Mouse (Mus musculus): ENCODE results near the gene Kcnk18.
A peak's percentile ranks its signal among the peaks of the same experiment; 100 is the strongest.

Gene Kcnk18

GRCm38 (mm10) chr19:59218991-59219390, at the start of gene Kcnk18:
TSS of gene Kcnk18 (plus strand) at chr19:59219214.
- DNase-seq, result no peak

- DNase-seq, result no peak
Observed at GRCm38 (mm10) chr19:59169936-59170765, 48.9 kb upstream of the Kcnk18 start, which contains the start of gene Vax1. TSS of gene Vax1 (minus strand) at chr19:59170056.

- no peak for DNase-seq
Observed at GRCm38 (mm10) chr19:59170766-59171095, 48.3 kb upstream of the Kcnk18 start.

GRCm38 (mm10) chr19:59171151-59171870, 47.7 kb upstream of the Kcnk18 start:
- DNase-seq, result no peak

GRCm38 (mm10) chr19:59171871-59172245, 47.2 kb upstream of the Kcnk18 start:
- DNase-seq, result no peak

- no peak for DNase-seq
Observed at GRCm38 (mm10) chr19:59172781-59173180, 46.2 kb upstream of the Kcnk18 start.

GRCm38 (mm10) chr19:59173341-59174015, 45.5 kb upstream of the Kcnk18 start:
- DNase-seq, result no peak

GRCm38 (mm10) chr19:59184000-59184399, 35.0 kb upstream of the Kcnk18 start:
- no peak for DNase-seq

GRCm38 (mm10) chr19:59188981-59189380, 30.0 kb upstream of the Kcnk18 start:
- no peak for DNase-seq

GRCm38 (mm10) chr19:59190431-59191122, 28.4 kb upstream of the Kcnk18 start:
- no peak for DNase-seq

GRCm38 (mm10) chr19:59191123-59191505, 27.9 kb upstream of the Kcnk18 start:
- DNase-seq, result no peak

GRCm38 (mm10) chr19:59192491-59192890, 26.5 kb upstream of the Kcnk18 start:
- DNase-seq, result no peak

GRCm38 (mm10) chr19:59193456-59193855, 25.6 kb upstream of the Kcnk18 start:
- no peak for DNase-seq

GRCm38 (mm10) chr19:59193986-59194820, 24.8 kb upstream of the Kcnk18 start:
- no peak for DNase-seq

- no peak for DNase-seq
Observed at GRCm38 (mm10) chr19:59195181-59195770, 23.7 kb upstream of the Kcnk18 start.

GRCm38 (mm10) chr19:59196111-59196666, 22.8 kb upstream of the Kcnk18 start:
- DNase-seq, result peak; percentile 27

- peak; percentile 74 for DNase-seq
Observed at GRCm38 (mm10) chr19:59198161-59198560, 20.9 kb upstream of the Kcnk18 start.

- DNase-seq, result peak; percentile 68
Observed at GRCm38 (mm10) chr19:59208475-59208874, 10.5 kb upstream of the Kcnk18 start.

GRCm38 (mm10) chr19:59208986-59209385, 10.0 kb upstream of the Kcnk18 start:
- no peak for DNase-seq

GRCm38 (mm10) chr19:59216891-59217290, 2.1 kb upstream of the Kcnk18 start:
- no peak for DNase-seq

GRCm38 (mm10) chr19:59221131-59221530, 2.1 kb downstream of the Kcnk18 start:
- no peak for DNase-seq
